Mouse (Mus musculus) gastrocnemius, adult 8-10 months (tissue): ENCODE measurements around the gene Stra6l. TPM values are rescaled to one million over a fixed set of nuclear protein-coding genes. Genes with fewer than 3 reads are reported as not detected.

Source experiments
- DNase-seq, 2 experiments: peaks; one replicate each; pipeline ENCODE4 v3.0.0; 2022; ENCODE audit warnings: low spot score in 2 of 2
- total RNA-seq, 4 experiments: library from RNA; stranded (reverse); gene quantifications; 2 replicates each; pipeline ENCODE4 v1.2.4; 2022

The Stra6l gene
- total RNA-seq, 4 experiments from 2014 or later: not detected

- no peak for DNase-seq
Observed at GRCm38 (mm10) chr4:45911256-45911655, 62.8 kb downstream of the Stra6l start.

DNA sequence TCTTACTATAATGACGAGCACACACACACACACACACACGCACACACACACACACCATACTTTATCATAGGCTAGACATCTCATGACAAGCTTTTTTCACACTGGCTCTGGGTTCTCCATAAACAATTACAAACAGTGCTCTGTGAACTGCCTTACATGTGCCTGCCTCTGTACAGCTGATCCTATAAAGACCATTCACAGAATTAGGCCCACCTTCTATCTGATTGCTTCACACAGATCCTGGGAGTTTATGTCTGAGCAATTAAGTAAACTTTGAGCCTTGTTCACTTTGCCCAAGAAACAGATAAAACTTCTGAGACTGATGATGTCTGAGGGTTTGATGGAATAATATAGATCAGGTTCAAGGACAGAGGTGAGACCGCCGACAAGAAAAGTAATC, 63.4 kb downstream of the Stra6l start:
- DNase-seq: no peak

- no peak for DNase-seq
Observed at GRCm38 (mm10) chr4:45917091-45917490, 68.6 kb downstream of the Stra6l start.

- no peak for DNase-seq
Observed at GRCm38 (mm10) chr4:45921663-45922435, 73.4 kb downstream of the Stra6l start.

DNA sequence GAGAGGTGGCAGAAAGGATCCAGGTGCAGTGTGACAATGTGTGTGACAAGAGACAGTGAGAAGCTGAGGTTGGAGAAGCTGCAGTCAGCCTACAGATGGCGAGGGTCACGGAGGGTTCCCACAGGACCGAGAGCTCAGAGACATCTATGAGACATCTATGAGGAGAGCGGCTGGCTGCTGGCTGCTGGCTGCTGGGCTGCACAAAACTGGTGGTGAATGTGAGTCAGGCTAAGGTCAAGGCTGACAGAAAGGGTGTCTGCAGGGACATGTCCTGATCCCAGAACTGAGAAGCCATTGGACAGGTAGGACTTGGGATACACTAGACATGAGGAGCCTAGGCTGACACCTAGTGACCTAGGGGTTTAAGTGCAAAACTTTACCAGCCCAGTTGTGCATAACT, 75.5 kb downstream of the Stra6l start:
- no peak for DNase-seq

DNA sequence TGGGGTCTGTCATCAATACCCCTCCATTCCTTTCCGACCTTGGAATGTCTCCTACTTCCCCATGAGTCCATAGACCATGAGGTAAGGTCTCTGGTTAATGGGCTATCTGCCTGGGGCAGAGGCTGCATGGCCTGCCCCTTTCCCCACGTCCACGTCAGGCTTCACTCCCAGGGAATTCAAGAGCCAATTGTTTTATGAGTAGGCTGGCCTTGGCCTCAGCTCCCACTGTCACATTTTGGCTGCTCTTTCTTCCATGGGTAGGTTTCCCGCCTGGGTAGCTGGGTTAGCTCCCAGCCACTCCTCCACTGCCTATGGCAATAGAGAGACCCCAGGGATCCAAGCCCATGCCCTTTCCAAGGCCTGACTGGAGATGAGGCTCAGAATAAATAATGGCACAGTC, 80.1 kb downstream of the Stra6l start:
- DNase-seq: no peak

Other genes with a start within 250 kb of the Stra6l start
- under 1 TPM; 0.27 to 0.81 (median 0.37) TPM for gene Aldh1b1, start 49.6 kb upstream of the Stra6l start, total RNA-seq
- gene Igfbpl1, start 21.7 kb upstream of the Stra6l start, total RNA-seq: not detected
- not detected for gene Ccdc180, start 41.6 kb downstream of the Stra6l start, total RNA-seq
- 10 to 100 TPM in 2 of 4 experiments, 1 to 10 TPM in 2; 8.7 to 12.7 (median 9.5) TPM for gene Tdrd7, start 116.7 kb downstream of the Stra6l start, total RNA-seq
- 100 to 1,000 TPM; 175 to 195 (median 187) TPM for gene Tmod1, start 190.3 kb downstream of the Stra6l start, total RNA-seq